Mouse (Mus musculus): Measurements from ENCODE around the gene Cnot11.
"Not testable (repeated sequence)": the region's sequence is repeated elsewhere in the genome, so short reads cannot be mapped to it uniquely, and the experiment has no call there.

The Cnot11 gene

DNA sequence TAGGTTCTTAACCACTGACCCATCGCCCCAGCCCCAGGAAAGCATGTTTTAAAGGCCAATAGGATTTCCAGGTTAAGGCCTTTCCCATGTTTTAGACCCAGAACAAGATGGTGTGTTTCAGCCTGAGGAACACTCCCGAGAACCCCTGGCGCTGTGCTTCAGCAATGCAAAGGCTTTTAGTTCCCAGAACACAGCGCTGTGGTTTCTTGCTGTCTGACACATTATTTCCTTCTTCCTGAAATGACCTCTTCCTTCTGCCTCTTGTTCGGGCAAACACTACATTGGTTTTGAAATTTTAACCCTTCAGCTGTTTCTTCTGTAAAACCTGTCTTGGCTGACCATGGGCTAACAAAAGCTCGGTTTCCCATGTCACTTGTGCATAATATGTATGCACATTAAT lies 44.3 kb downstream of the Cnot11 start:
- DNase-seq (ENCODE audit: low spot score): no peak

DNA sequence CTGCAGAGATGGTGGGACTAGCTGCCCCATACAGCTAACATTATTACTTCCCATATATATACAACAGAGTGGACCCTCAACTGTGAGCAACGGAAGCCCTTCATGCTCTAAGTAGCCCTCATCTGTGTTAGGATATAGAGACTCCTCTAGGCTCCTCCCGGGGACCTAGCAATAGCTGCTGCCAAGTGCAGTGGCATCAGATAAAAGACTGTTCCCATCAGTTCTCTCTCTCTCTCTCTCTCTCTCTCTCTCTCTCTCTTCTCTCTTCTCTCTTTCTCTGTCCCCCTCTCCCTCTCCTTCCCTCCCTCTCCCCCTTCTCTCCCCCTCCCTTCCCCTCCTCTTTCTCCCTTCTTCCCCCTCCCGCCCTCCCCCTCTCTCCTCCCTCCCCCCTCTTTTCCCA lies 46.4 kb downstream of the Cnot11 start:
- DNase-seq (ENCODE audit: low spot score): no peak

DNA sequence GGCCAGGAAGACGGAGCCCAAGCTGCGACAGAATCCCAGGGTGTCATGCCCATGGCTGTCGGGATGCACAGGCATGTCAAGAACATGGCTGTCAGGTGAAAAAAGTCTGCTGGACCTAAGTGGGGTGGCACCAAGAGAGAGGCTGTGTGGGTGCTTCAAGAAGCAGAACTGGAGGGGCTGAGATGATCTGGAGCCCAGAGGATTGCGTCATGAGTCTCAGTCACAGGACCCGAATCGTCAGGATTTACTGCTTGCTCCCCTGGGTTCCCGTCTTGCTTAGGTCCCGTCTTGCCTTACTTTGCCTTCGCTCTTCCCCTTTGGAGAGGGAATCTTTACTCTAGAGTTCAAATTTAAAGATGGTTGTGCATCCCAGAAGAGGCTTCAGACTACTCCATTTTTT lies 48.4 kb downstream of the Cnot11 start:
- no peak for DNase-seq (ENCODE audit: low spot score)

DNA sequence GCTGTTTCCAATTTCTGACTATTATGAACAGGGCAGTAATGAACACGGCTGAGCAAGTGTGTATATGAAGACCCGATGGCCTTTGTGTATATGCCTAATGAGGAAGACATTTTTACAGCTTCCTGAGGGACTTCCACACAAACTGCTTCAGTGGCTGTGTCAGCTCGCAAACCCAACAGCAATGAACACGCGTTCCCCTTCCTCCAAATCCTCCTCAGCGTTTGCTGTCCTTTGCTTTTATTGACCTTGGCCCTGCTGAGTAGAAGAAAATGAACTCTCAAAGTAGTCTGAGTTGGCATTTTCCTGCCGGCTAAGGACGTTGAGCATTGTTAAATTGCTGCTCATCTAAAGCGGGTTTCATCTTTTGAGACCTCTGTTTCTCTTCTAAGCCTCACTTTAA lies 50.6 kb downstream of the Cnot11 start:
- DNase-seq (ENCODE audit: low spot score): no peak

GRCm38 (mm10) chr1:39590193-39590592 lies 55.4 kb downstream of the Cnot11 start:
- no peak for DNase-seq (ENCODE audit: low spot score)

DNA sequence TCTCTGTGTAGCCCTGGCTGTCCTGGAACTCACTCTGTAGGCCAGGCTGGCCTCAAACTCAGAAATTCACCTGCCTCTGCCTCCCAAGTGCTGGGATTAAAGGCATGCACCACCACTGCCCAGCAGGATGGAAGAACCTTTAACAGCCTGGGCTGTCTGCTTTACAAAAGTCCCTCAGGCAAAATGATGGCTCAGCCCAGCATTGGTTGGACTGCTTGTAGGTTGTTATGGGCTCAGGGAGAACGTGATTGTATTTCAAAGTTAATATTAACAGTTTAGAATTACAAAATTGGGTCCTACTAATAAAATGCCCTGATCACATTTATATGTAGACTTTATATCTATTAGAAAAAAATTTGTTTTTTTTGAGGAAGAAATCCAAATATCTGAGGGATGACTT lies 56.8 kb downstream of the Cnot11 start:
- DNase-seq (ENCODE audit: low spot score): not testable (repeated sequence)

GRCm38 (mm10) chr1:39592090-39592489 lies 57.3 kb downstream of the Cnot11 start:
- no peak for DNase-seq (ENCODE audit: low spot score)

- no peak for DNase-seq (ENCODE audit: low spot score)
Measured at GRCm38 (mm10) chr1:39593836-39594235, 59.0 kb downstream of the Cnot11 start.
